Mouse (Mus musculus) intestine, embryonic 14.5 days (tissue): ENCODE measurements around the gene Myo1g. TPM values are rescaled to one million over a fixed set of nuclear protein-coding genes. Genes with fewer than 3 reads are reported as not detected.

Experiments used
- ATAC-seq: fragments of 200-750 bp; cut with Nextera tagmentation; replicated peaks from 2 replicates; pipeline ENCODE4 v1.8.0; 2017; ENCODE audit warnings: low read depth, moderate number of reproducible peaks, moderate TSS enrichment, moderate library complexity; ENCODE audit not compliant: low FRiP score, low TSS enrichment
- DNase-seq: peaks from one replicate; pipeline ENCODE4 v3.0.0-alpha.2; 2018; ENCODE audit warnings: low spot score
- H3K27ac ChIP-seq: fragments of 300-500 bp; sonication (generic); 2 replicates; pipeline ENCODE4 v1.5.1; 2014; ENCODE audit warnings: low read depth, mild to moderate bottlenecking, control low read depth
- H3K27me3 ChIP-seq: fragments of 300-500 bp; sonication (generic); replicated peaks from 2 replicates; pipeline ENCODE4 v1.6.1; 2014; ENCODE audit warnings: low read length, control low read depth; ENCODE audit not compliant: control insufficient read depth, insufficient read depth
- H3K36me3 ChIP-seq: fragments of 300-500 bp; sonication (generic); 2 replicates; pipeline ENCODE4 v1.6.1; 2014; ENCODE audit warnings: low read length, control low read depth; ENCODE audit not compliant: control insufficient read depth, insufficient read depth
- H3K4me1 ChIP-seq: fragments of 300-500 bp; sonication (generic); replicated peaks from 2 replicates; pipeline ENCODE4 v1.6.1; 2014; ENCODE audit warnings: low read length, control low read depth, mixed read lengths; ENCODE audit not compliant: control insufficient read depth, insufficient read depth
- H3K4me2 ChIP-seq: fragments of 300-500 bp; sonication (generic); 2 replicates; pipeline ENCODE4 v1.6.1; 2014; ENCODE audit warnings: low read length
- H3K4me3 ChIP-seq: fragments of 300-500 bp; sonication (generic); 2 replicates; pipeline ENCODE4 v1.5.1; 2014; ENCODE audit warnings: low read depth, low read length, control low read depth, mixed read lengths
- H3K9ac ChIP-seq: fragments of 300-500 bp; sonication (generic); 2 replicates; pipeline ENCODE4 v1.6.1; 2014; ENCODE audit warnings: mild to moderate bottlenecking, low read length
- H3K9me3 ChIP-seq: fragments of 300-500 bp; sonication (generic); 2 replicates; pipeline ENCODE4 v1.6.1; 2016; ENCODE audit warnings: low read length, control low read depth; ENCODE audit not compliant: control insufficient read depth
- WGBS: fragments of 180-500 bp; shearing (Covaris S2); extraction: QIAGEN DNeasy Blood & Tissue Kit; methylation state at CpG from one replicate; pipeline ENCODE4 v1.1.7; 2014; 5-methylcytosine and 5-hydroxymethylcytosine counted together
- microRNA-seq: library from miRNA; unstranded; fragments of <30 nt; microRNA quantifications from one replicate; pipeline ENCODE4, GENCODE M21; 2016
- polyA plus RNA-seq: library from polyadenylated mRNA; unstranded; fragments of >200 nt; fragmentation: Nextera tagmentation; extraction: Ambion mirVana; gene quantifications from 2 replicates; pipeline ENCODE4 v1.2.1, GENCODE M21; 2014

Myo1g gene
- polyA plus RNA-seq, 1 experiment from 2014 or later: 1.3 TPM

- Histone ChIP-seq H3K27ac (no peak overlapping the region), H3K4me2 (no peak overlapping the region), H3K4me1 (peaks cover 28% of the 10 kb centered on the region), H3K4me3 (no peak overlapping the region), H3K36me3 (peaks cover 46% of the 10 kb centered on the region), H3K9me3 (no peaks in the 10 kb centered on the region), H3K9ac (no peak overlapping the region), H3K27me3 (no peaks in the 10 kb centered on the region)
- no peak for ATAC-seq
- WGBS: 82% methylated on average over 2 of the region's 2 CpGs
- no peak for DNase-seq
Observed at GRCm38 (mm10) chr11:6468541-6468940, 52.2 kb downstream of the Myo1g start.

GRCm38 (mm10) chr11:6465122-6465521, 55.6 kb downstream of the Myo1g start:
- Histone ChIP-seq H3K9ac (no peak overlapping the region), H3K4me2 (no peak overlapping the region), H3K27ac (no peak overlapping the region), H3K4me3 (no peak overlapping the region), H3K27me3 (no peaks in the 10 kb centered on the region), H3K4me1 (peaks cover 7% of the 10 kb centered on the region; the same call in 1 of the 2 replicates), H3K9me3 (no peaks in the 10 kb centered on the region), H3K36me3 (peaks cover 33% of the 10 kb centered on the region)
- DNase-seq: peak; percentile 81
- WGBS: 27% methylated on average over 4 of the region's 4 CpGs
- ATAC-seq: 0 out of 2 replicates have a peak, but pooled peaks have one; percentile 28

- DNase-seq (no peak), ATAC-seq (no peak)
- Histone ChIP-seq H3K4me1 (0 out of 2 replicates have a peak, but pooled peaks cover 3% of the 10 kb centered on the region), H3K4me2 (no peak overlapping the region), H3K27me3 (no peaks in the 10 kb centered on the region), H3K9ac (no peak overlapping the region), H3K9me3 (no peaks in the 10 kb centered on the region), H3K27ac (no peak overlapping the region), H3K4me3 (no peak overlapping the region), H3K36me3 (peaks cover 26% of the 10 kb centered on the region)
- 90% methylated on average over 6 of the region's 6 CpGs for WGBS
Observed at GRCm38 (mm10) chr11:6463159-6463837, 57.5 kb downstream of the Myo1g start.

Small RNA genes lying within 50 kb of the gene (microRNA-seq; reads per million reads assigned to microRNA genes)
- gene Gm22123: not detected

Other genes starting within 250 kb of the Myo1g start
- gene Tmed4, start 246.1 kb downstream of the Myo1g start, polyA plus RNA-seq: 113 and 119 TPM in 2 replicates
- 112 TPM in 2 replicates for gene Ogdh, start 229.3 kb downstream of the Myo1g start, polyA plus RNA-seq
- gene Zmiz2, start 131.9 kb downstream of the Myo1g start, polyA plus RNA-seq: 14.0 and 14.2 TPM in 2 replicates
- gene Ppia, start 105.5 kb downstream of the Myo1g start, polyA plus RNA-seq: 5,694 and 5,748 TPM in 2 replicates
- 510 and 552 TPM in 2 replicates for gene H2afv, start 76.5 kb downstream of the Myo1g start, polyA plus RNA-seq
- 25.7 and 26.2 TPM in 2 replicates for gene Purb, start 45.0 kb downstream of the Myo1g start, polyA plus RNA-seq
- 87.0 and 90.6 TPM in 2 replicates for gene Ccm2, start 25.9 kb upstream of the Myo1g start, polyA plus RNA-seq
- gene Nacad, start 85.1 kb upstream of the Myo1g start, polyA plus RNA-seq: 5.7 and 9.0 TPM in 2 replicates
- gene Tbrg4, start 105.1 kb upstream of the Myo1g start, polyA plus RNA-seq: 52.1 and 58.0 TPM in 2 replicates
- not detected in 2 replicates for gene Wap, start 117.7 kb upstream of the Myo1g start, polyA plus RNA-seq
- gene Ramp3, start 137.6 kb upstream of the Myo1g start, polyA plus RNA-seq: 9.3 and 10.9 TPM in 2 replicates